Comparison of ENCODE assay signal across 17 mouse cellular contexts in the genomic region with DNA sequence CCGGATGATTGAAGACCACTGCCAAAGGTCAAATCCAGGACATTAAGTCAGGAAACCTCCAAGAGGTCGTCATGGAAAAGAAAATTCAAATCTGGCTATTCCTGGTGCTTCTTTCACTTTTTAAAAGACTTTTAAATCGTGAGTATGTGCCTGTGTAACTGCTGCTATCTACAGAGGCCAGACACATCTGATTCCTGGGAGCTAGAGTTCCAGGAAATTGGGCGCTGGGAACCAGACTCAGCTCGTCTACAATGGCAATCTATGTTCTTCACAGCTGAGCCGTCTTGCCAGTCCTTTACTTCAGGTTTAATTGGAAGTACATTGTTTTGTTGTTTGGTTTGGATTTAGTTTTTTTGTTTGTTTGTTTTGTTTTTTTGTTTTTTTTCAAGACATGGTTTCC. TPM values are rescaled to one million over a fixed set of nuclear protein-coding genes. Genes with fewer than 3 reads are reported as not detected.
DNase-seq lines count a peak whose midpoint lies in the region; ATAC-seq lines count a peak whose summit lies in the region.
"Had no signal": no experiment of that assay in that cellular context is flagged by ENCODE, and none has a peak within 500 bp of the region (broad histone marks: within the 10 kb centered on the region; RNA-seq: fewer than 3 reads in every experiment).

No protein-coding gene starts in this region.

- 78% methylated on average over 6 of the region's 6 CpGs for WGBS in heart, embryonic 16.5 days
- 33% methylated on average over 6 of the region's 6 CpGs for WGBS in liver, embryonic 13.5 days (ENCODE audit: insufficient replicate concordance)

- H3K9ac ChIP-seq in heart, embryonic 16.5 days (ENCODE audit: low read length), result no peak overlapping the region
- H3K9ac ChIP-seq in liver, embryonic 13.5 days, result no peak overlapping the region
- H3K9ac ChIP-seq: heart, embryonic 15.5 days; hindbrain, embryonic 14.5 days; midbrain, embryonic 12.5 days; neural tube, embryonic 12.5 days had no signal

- H3K4me3 ChIP-seq in heart, embryonic 16.5 days (ENCODE audit: low read length), result no peak overlapping the region
- no peak overlapping the region for H3K4me3 ChIP-seq in liver, embryonic 13.5 days (replicated peaks)
- H3K4me3 ChIP-seq: embryonic facial prominence, embryonic 13.5 days; midbrain, embryonic 12.5 days; myocyte; neural tube, embryonic 12.5 days had no signal

- no peaks in the 10 kb centered on the region for H3K27me3 ChIP-seq in heart, embryonic 16.5 days (ENCODE audit: control insufficient read depth, insufficient read depth, low read length)
- no peaks in the 10 kb centered on the region for H3K27me3 ChIP-seq in liver, embryonic 13.5 days
- H3K27me3 ChIP-seq: embryonic facial prominence, embryonic 13.5 days; heart, embryonic 15.5 days; neural tube, embryonic 12.5 days had no signal

- no peak overlapping the region for H3K4me2 ChIP-seq in heart, embryonic 16.5 days (ENCODE audit: low read depth, low read length)
- no peak overlapping the region for H3K4me2 ChIP-seq in liver, embryonic 13.5 days
- H3K4me2 ChIP-seq: hindbrain, embryonic 14.5 days had no signal

- intact Hi-C loops in heart, postnatal 36 days (cut with DNase I), result no loop called here

- no peak for ATAC-seq in heart, embryonic 16.5 days (replicated peaks; ENCODE audit: extremely low read depth, insufficient read depth, low FRiP score)
- ATAC-seq in liver, embryonic 13.5 days (ENCODE audit: low read depth), result no peak

- H3K9me3 ChIP-seq in heart, embryonic 16.5 days (replicated peaks; ENCODE audit: control insufficient read depth, low read length), result no peaks in the 10 kb centered on the region
- no peaks in the 10 kb centered on the region for H3K9me3 ChIP-seq in liver, embryonic 13.5 days (replicated peaks)
- H3K9me3 ChIP-seq: embryonic facial prominence, embryonic 13.5 days; forebrain, embryonic 10.5 days; heart, embryonic 15.5 days; megakaryocyte, embryonic 14.5 days; midbrain, embryonic 12.5 days; neural tube, embryonic 12.5 days had no signal

- H3K36me3 ChIP-seq in heart, embryonic 16.5 days (ENCODE audit: control insufficient read depth, insufficient read depth), result no peaks in the 10 kb centered on the region
- H3K36me3 ChIP-seq in liver, embryonic 13.5 days, result no peaks in the 10 kb centered on the region
- H3K36me3 ChIP-seq: embryonic facial prominence, embryonic 13.5 days; forebrain, embryonic 10.5 days; heart, embryonic 15.5 days; midbrain, embryonic 12.5 days; neural tube, embryonic 12.5 days had no signal

- H3K27ac ChIP-seq in heart, embryonic 16.5 days (ENCODE audit: low read length), result 0 out of 2 replicates have a peak overlapping the region, but pooled peaks have one; percentile 20
- no peak overlapping the region for H3K27ac ChIP-seq in liver, embryonic 13.5 days
- H3K27ac ChIP-seq: hindbrain, embryonic 14.5 days; midbrain, embryonic 12.5 days; neural tube, embryonic 12.5 days had no signal

- DNase-seq in heart, postnatal 36 days, result no peak
- DNase-seq in liver, embryonic 13.5 days, result peak; percentile 39
- DNase-seq in liver, result no peak
- DNase-seq in c-Kit-positive CD71-positive TER-119-negative erythroid progenitor cells, embryonic 14.5 days (ENCODE audit: low read depth), result peak; percentile 59
- DNase-seq in right cerebral cortex, adult 18-20 months, result no peak
- DNase-seq: B cell, adult 2 months; thymus, postnatal 4 days had no signal

- peaks cover 3% of the 10 kb centered on the region; the same call in 1 of the 2 replicates for H3K4me1 ChIP-seq in heart, embryonic 16.5 days (ENCODE audit: control insufficient read depth, insufficient read depth, low read length)
- peaks cover 19% of the 10 kb centered on the region for H3K4me1 ChIP-seq in liver, embryonic 13.5 days (replicated peaks)

RNA-seq across cellular contexts. Expression of a gene that starts 22.2 kb away (rescaled TPM):
- 7.9 and 8.2 TPM in 2 replicates for polyA plus RNA-seq in heart, embryonic 16.5 days (2015; fragmentation: Nextera tagmentation; extraction: Ambion mirVana)
- total RNA-seq in heart, postnatal 36 days (2021), result 100 to 1,000 TPM; 239 to 306 TPM
- polyA plus RNA-seq in liver, embryonic 13.5 days (2015; fragmentation: Nextera tagmentation; extraction: Ambion mirVana), result 1.3 and 1.4 TPM in 2 replicates
- total RNA-seq: hematopoietic stem cell, adult 5-6 weeks had no signal

Comparison
In these comparisons a context has a peak if more than half of its experiments do, and no peak if none do; other contexts are left out.
1. DNase-seq: peak in liver, embryonic 13.5 days (single experiment) and c-Kit-positive CD71-positive TER-119-negative erythroid progenitor cells, embryonic 14.5 days (single experiment); none in heart, postnatal 36 days (0 of 2), liver (single experiment) and right cerebral cortex, adult 18-20 months (single experiment).